Mouse (Mus musculus) heart, adult 2 months (tissue): Measurements from ENCODE around the gene Sorl1.

ENCODE experiments used
- CTCF ChIP-seq: fragments of 200-600 bp; IDR thresholded peaks from 2 replicates; pipeline ENCODE4 v1.8.1; 2022; ENCODE audit warnings: antibody characterized with exemption, mild to moderate bottlenecking, moderate library complexity
- POLR2A ChIP-seq: fragments of 200-500 bp; IDR thresholded peaks from 2 replicates; pipeline ENCODE4 v1.6.1; 2011; ENCODE audit warnings: mild to moderate bottlenecking, low read depth, low read length, control low read depth; ENCODE audit not compliant: insufficient read depth

DNA sequence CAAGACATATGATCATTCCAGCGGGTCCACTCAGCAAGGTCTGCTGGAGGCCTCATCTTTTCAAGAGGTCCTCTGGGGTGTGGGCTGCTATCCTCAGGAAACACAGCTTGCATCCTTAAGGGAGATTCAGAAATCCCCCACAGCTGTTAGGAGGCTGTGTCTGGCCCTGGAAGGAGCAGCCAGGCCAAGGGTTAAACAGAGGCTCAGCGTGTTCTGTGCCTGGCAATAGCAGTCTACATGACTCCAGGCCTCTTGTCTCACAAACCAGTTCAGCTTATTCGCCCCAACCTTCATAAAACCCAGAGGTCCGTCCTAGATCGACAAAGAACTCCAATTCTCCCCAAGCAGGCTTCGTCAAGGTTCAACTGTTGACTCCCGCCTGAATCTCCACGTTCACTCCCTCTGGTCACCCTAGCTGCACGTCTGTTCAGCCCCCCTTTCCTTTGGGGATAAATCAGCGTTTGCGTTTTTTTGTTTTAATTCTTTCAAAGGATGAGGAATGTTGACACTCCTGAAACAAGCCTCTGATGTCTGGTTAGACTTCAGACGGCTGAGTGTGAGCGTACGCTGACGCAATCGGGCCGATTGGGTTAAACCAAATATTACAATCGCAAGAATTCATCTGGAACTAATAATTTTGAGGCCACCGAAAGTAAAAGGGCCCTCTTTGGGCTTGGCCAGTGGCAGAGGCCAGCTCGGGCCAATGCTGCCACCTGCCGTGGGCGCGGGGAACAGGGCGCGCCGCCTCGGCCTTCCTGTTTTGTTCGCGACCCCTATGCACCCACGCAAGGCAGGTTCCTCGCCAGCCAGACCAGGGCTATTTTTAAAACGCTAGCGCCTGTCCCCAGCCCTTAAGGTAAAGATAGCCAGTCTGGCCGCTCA is 173.7 kb downstream of the Sorl1 start:
- TF ChIP-seq POLR2A: 0 out of 2 replicates have a peak, but pooled peaks have one; percentile 21
- peak; percentile 73 for TF ChIP-seq CTCF
